Mouse (Mus musculus) E14TG2a.4 (cell line): Measurements from ENCODE around the gene Snhg11.

Source experiments
- H3K27me3 ChIP-seq: 2 replicates; pipeline ENCODE4 v1.6.1; 2014; ENCODE audit warnings: low read length, control low read depth; ENCODE audit not compliant: insufficient read depth
- H3K36me3 ChIP-seq: 2 replicates; pipeline ENCODE4 v1.6.1; 2014; ENCODE audit warnings: low read length, control low read depth; ENCODE audit not compliant: insufficient read depth
- H3K4me1 ChIP-seq: replicated peaks from 2 replicates; pipeline ENCODE4 v1.6.1; 2014; ENCODE audit warnings: low read depth, low read length, control low read depth
- H3K4me3 ChIP-seq: replicated peaks from 2 replicates; pipeline ENCODE4 v1.5.1; 2014; ENCODE audit warnings: mild to moderate bottlenecking, low read length
- H3K9me3 ChIP-seq: 2 replicates; pipeline ENCODE4 v1.6.1; 2014; ENCODE audit warnings: low read length, control low read depth
- CTCF ChIP-seq: conservative IDR thresholded peaks from 2 replicates; pipeline ENCODE4 v1.5.1; 2014; ENCODE audit warnings: low read length
- NANOG ChIP-seq: IDR thresholded peaks from 2 replicates; pipeline ENCODE4 v1.6.1; 2014; ENCODE audit warnings: borderline replicate concordance, low read length, mixed read lengths
- POU5F1 ChIP-seq: IDR thresholded peaks from 2 replicates; pipeline ENCODE4 v1.6.1; 2014; ENCODE audit warnings: low read length, borderline replicate concordance

Gene Snhg11

GRCm38 (mm10) chr2:158375443-158376122, at the start of gene Snhg11:
Gene Snhg11 (plus strand): TSS chr2:158375638.
- peaks cover 16% of the 10 kb centered on the region for H3K36me3 ChIP-seq
- peak within 1 kb of the TSS; percentile 83 for H3K4me3 ChIP-seq
- no peak for TF ChIP-seq POU5F1
- peak; percentile 81 for TF ChIP-seq CTCF
- no peak for TF ChIP-seq NANOG
- peaks cover 52% of the 10 kb centered on the region for H3K4me1 ChIP-seq
- H3K9me3 ChIP-seq = no peaks in the 10 kb centered on the region
- peaks cover 36% of the 10 kb centered on the region for H3K27me3 ChIP-seq

- Histone ChIP-seq H3K9me3 (no peaks in the 10 kb centered on the region), H3K4me3 (no peak overlapping the region)
- TF ChIP-seq CTCF (no peak), POU5F1 (no peak), NANOG (no peak)
Observed at GRCm38 (mm10) chr2:158334356-158334755, 41.1 kb upstream of the Snhg11 start.

GRCm38 (mm10) chr2:158337698-158338097, 37.7 kb upstream of the Snhg11 start:
- Histone ChIP-seq H3K27me3 (0 out of 2 replicates have a peak, but pooled peaks cover 7% of the 10 kb centered on the region), H3K4me3 (no peak overlapping the region), H3K9me3 (no peaks in the 10 kb centered on the region), H3K36me3 (no peaks in the 10 kb centered on the region), H3K4me1 (no peaks in the 10 kb centered on the region)
- no peak for TF ChIP-seq CTCF
- no peak for TF ChIP-seq POU5F1
- TF ChIP-seq NANOG = no peak

More at GRCm38 (mm10) chr2:158334356-158334755, 41.1 kb upstream of the Snhg11 start:
- Histone ChIP-seq H3K4me1 (no peaks in the 10 kb centered on the region), H3K27me3 (0 out of 2 replicates have a peak, but pooled peaks cover 7% of the 10 kb centered on the region), H3K36me3 (no peaks in the 10 kb centered on the region)

GRCm38 (mm10) chr2:158339948-158340564, 35.4 kb upstream of the Snhg11 start:
- Histone ChIP-seq H3K27me3 (0 out of 2 replicates have a peak, but pooled peaks cover 4% of the 10 kb centered on the region), H3K36me3 (no peaks in the 10 kb centered on the region), H3K9me3 (no peaks in the 10 kb centered on the region), H3K4me1 (no peaks in the 10 kb centered on the region), H3K4me3 (no peak overlapping the region)
- TF ChIP-seq POU5F1 (no peak), CTCF (peak; percentile 97), NANOG (no peak)

GRCm38 (mm10) chr2:158341324-158341723, 34.1 kb upstream of the Snhg11 start:
- no peak for TF ChIP-seq POU5F1
- no peak for TF ChIP-seq NANOG
- no peak for TF ChIP-seq CTCF
- H3K36me3 ChIP-seq = no peaks in the 10 kb centered on the region
- no peaks in the 10 kb centered on the region for H3K4me1 ChIP-seq
- no peak overlapping the region for H3K4me3 ChIP-seq
- no peaks in the 10 kb centered on the region for H3K9me3 ChIP-seq
- H3K27me3 ChIP-seq = 0 out of 2 replicates have a peak, but pooled peaks cover 4% of the 10 kb centered on the region

GRCm38 (mm10) chr2:158343495-158343894, 31.9 kb upstream of the Snhg11 start:
- TF ChIP-seq NANOG (no peak), CTCF (no peak), POU5F1 (no peak)
- 0 out of 2 replicates have a peak, but pooled peaks cover 3% of the 10 kb centered on the region for H3K4me1 ChIP-seq
- H3K36me3 ChIP-seq = no peaks in the 10 kb centered on the region
- no peaks in the 10 kb centered on the region for H3K27me3 ChIP-seq
- no peak overlapping the region for H3K4me3 ChIP-seq
- no peaks in the 10 kb centered on the region for H3K9me3 ChIP-seq

- no peak for TF ChIP-seq POU5F1
- TF ChIP-seq CTCF = no peak
- TF ChIP-seq NANOG = no peak
- Histone ChIP-seq H3K36me3 (no peaks in the 10 kb centered on the region), H3K4me1 (peaks cover 24% of the 10 kb centered on the region), H3K27me3 (no peaks in the 10 kb centered on the region), H3K9me3 (no peaks in the 10 kb centered on the region), H3K4me3 (no peak overlapping the region)
Observed at GRCm38 (mm10) chr2:158346467-158346866, 29.0 kb upstream of the Snhg11 start.

GRCm38 (mm10) chr2:158347868-158348267, 27.6 kb upstream of the Snhg11 start:
- Histone ChIP-seq H3K27me3 (no peaks in the 10 kb centered on the region), H3K4me1 (peaks cover 32% of the 10 kb centered on the region), H3K9me3 (no peaks in the 10 kb centered on the region), H3K4me3 (no peak overlapping the region), H3K36me3 (peaks cover 14% of the 10 kb centered on the region)
- TF ChIP-seq NANOG = no peak
- peak; percentile 93 for TF ChIP-seq CTCF
